11 mouse cellular contexts compared by ENCODE assay signal in the genomic region with DNA sequence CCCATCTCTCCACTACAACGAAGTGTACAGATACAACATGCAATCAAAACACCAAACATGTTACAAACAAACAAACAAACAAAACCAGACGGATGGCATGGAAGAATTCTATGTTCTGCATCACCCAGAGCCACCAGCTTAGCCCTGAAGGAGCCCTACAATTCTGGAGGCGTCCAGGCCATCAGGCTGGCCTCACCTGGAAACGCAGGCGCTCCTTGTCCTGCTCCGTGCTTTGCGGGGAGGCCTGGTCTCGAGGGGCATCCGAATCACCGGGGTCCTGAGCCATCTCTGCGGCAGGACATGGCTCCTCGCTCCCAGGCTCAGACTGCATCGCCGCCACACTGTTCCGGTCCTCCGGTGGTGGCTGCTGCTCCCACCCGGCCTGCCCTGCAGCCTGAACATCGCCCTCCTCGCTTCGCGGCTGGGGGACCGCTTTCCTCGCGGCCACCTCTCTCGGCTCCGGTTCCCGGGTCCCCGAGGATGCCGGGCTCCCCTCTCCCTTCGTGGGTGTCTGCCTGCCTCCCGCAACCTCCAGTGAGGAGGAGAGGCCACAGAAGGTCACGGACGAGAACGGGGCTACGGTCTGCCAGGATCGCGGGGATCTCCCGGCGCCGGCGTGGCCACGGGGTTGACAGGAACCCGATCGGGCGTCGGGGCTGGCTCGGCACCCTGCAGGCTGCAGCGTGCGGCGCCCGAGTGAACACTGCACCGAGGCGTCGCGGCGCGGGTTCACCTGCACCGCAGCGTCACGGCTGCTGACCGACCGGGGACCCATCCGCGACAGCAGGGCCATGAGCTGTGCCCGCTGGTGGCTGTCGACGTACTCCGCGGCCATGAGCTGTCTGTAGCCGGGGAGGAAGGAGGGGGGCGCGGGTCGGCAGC. TPM values are rescaled to one million over a fixed set of nuclear protein-coding genes. Genes with fewer than 3 reads are reported as not detected.
DNase-seq lines count a peak whose midpoint lies in the region; ATAC-seq and TF ChIP-seq lines count a peak whose summit lies in the region.
"Not testable (repeated sequence)": the region's sequence is repeated elsewhere in the genome, so short reads cannot be mapped to it uniquely, and the experiment has no call there.
"Had no signal": no experiment of that assay in that cellular context is flagged by ENCODE, and none has a peak within 500 bp of the region (broad histone marks: within the 10 kb centered on the region; RNA-seq: fewer than 3 reads in every experiment).

No protein-coding gene starts in this region.

- H3K4me2 ChIP-seq in hindbrain, postnatal 0 days (ENCODE audit: low read depth, low read length), result peak overlapping the region; percentile 53
- H3K4me2 ChIP-seq in limb, embryonic 12.5 days, result peak overlapping the region; percentile 74

- not testable (repeated sequence) for H3K36me3 ChIP-seq in hindbrain, postnatal 0 days (ENCODE audit: insufficient read depth, low read length); limb, embryonic 12.5 days

- H3K4me3 ChIP-seq in gastrocnemius, adult 2 months, result peak overlapping the region; percentile 61
- H3K4me3 ChIP-seq in hindbrain, postnatal 0 days (ENCODE audit: low read length), result peak overlapping the region; percentile 36
- peak overlapping the region; percentile 47 for H3K4me3 ChIP-seq in limb, embryonic 12.5 days (replicated peaks)

- peak; percentile 16 for DNase-seq in T-cell, adult 2 months (ENCODE audit: low spot score)
- peak; percentile 23 for DNase-seq in embryo, embryonic 10.5 days (ENCODE audit: low spot score)
- DNase-seq in gastrocnemius, adult 2 months, result not testable (repeated sequence)
- DNase-seq in hindbrain, postnatal 0 days (ENCODE audit: low spot score), result peak; percentile 5
- peak; percentile 3 for DNase-seq in ovary, postnatal 10 days (ENCODE audit: low spot score)
- DNase-seq in urinary bladder, adult 2 months (ENCODE audit: low spot score), result peak; percentile 21

- not testable (repeated sequence) for H3K4me1 ChIP-seq in hindbrain, postnatal 0 days (ENCODE audit: insufficient read depth, low read length); limb, embryonic 12.5 days (replicated peaks)

- not testable (repeated sequence) for H3K27ac ChIP-seq in gastrocnemius, adult 2 months; hindbrain, postnatal 0 days; limb, embryonic 12.5 days

- H3K9ac ChIP-seq in hindbrain, postnatal 0 days (replicated peaks; ENCODE audit: low read length), result peak overlapping the region; percentile 40; the same call in 1 of the 2 replicates
- H3K9ac ChIP-seq in limb, embryonic 12.5 days (replicated peaks), result peak overlapping the region; percentile 56

- ATAC-seq in hindbrain, postnatal 0 days, result peak; percentile 82
- peak; percentile 53 for ATAC-seq in limb, embryonic 12.5 days (ENCODE audit: insufficient number of reproducible peaks, insufficient read depth, low FRiP score, low TSS enrichment, low read depth)
- ATAC-seq in megakaryocyte-erythroid progenitor cell, adult 5-6 weeks (replicated peaks; ENCODE audit: low FRiP score, low TSS enrichment, poor library complexity, severe bottlenecking), result peak; percentile 41; the same call in 1 of the 2 replicates

- H3K9me3 ChIP-seq in hindbrain, postnatal 0 days (ENCODE audit: low read length); limb, embryonic 12.5 days: not testable (repeated sequence)

- not testable (repeated sequence) for TF ChIP-seq CTCF in gastrocnemius, adult 2 months (IDR thresholded peaks at IDR 0.05); hindbrain, postnatal 0 days (IDR thresholded peaks at IDR 0.05; ENCODE audit: low read depth)

- H3K27me3 ChIP-seq in hindbrain, postnatal 0 days (ENCODE audit: insufficient read depth, low read length), result not testable (repeated sequence)
- H3K27me3 ChIP-seq in limb, embryonic 12.5 days, result peaks cover 30% of the 10 kb centered on the region

- intact Hi-C loops in gastrocnemius, adult 2 months (cut with DNase I), result loop anchor here (5.0 kb wide), 1 partner anchor 427 kb away; a partner anchor contains a TSS

- 5% methylated on average over 54 of the region's 73 CpGs for WGBS in hindbrain, postnatal 0 days
- WGBS in limb, embryonic 12.5 days, result 4% methylated on average over 69 of the region's 73 CpGs

RNA-seq across cellular contexts. Expression of a gene that starts 0.7 kb away (rescaled TPM):
- not detected for total RNA-seq in gastrocnemius, adult 2 months (2021)
- total RNA-seq in hindbrain, postnatal 0 days (2014; rRNA removed), result 5.2 and 5.4 TPM in 2 replicates
- 7.3 and 8.0 TPM in 2 replicates for polyA plus RNA-seq in hindbrain, postnatal 0 days (2015; fragmentation: Nextera tagmentation; extraction: Ambion mirVana)
- polyA plus RNA-seq in limb, embryonic 12.5 days (2016; fragmentation: Nextera tagmentation; extraction: Ambion mirVana), result 0.83 and 1.8 TPM in 2 replicates
- total RNA-seq in megakaryocyte-erythroid progenitor cell, adult 5-6 weeks (2014; fragmentation: Nextera tagmentation), result not detected in 2 replicates
- total RNA-seq in megakaryocyte-erythroid progenitor cell, adult 5-6 weeks (2017), result not detected in 2 replicates
- not detected in 2 replicates for polyA plus RNA-seq in urinary bladder, adult 2 months (2012; rRNA removed)
- total RNA-seq: heart, postnatal 10 days; MEL had no signal
- polyA plus RNA-seq: macrophage had no signal

RNA-seq across cellular contexts. Expression of a gene that starts 7.0 kb away (rescaled TPM):
- total RNA-seq in gastrocnemius, adult 2 months (2021), result not detected
- 3.5 and 5.0 TPM in 2 replicates for total RNA-seq in hindbrain, postnatal 0 days (2014; rRNA removed)
- polyA plus RNA-seq in hindbrain, postnatal 0 days (2015; fragmentation: Nextera tagmentation; extraction: Ambion mirVana), result 4.6 and 5.7 TPM in 2 replicates
- polyA plus RNA-seq in limb, embryonic 12.5 days (2016; fragmentation: Nextera tagmentation; extraction: Ambion mirVana), result 0.40 and 0.74 TPM in 2 replicates
- not detected in 2 replicates for total RNA-seq in megakaryocyte-erythroid progenitor cell, adult 5-6 weeks (2014; fragmentation: Nextera tagmentation)
- total RNA-seq in megakaryocyte-erythroid progenitor cell, adult 5-6 weeks (2017), result not detected in 2 replicates
- polyA plus RNA-seq in urinary bladder, adult 2 months (2012; rRNA removed), result 0.52 and 1.0 TPM in 2 replicates
- total RNA-seq: heart, postnatal 10 days; MEL had no signal
- polyA plus RNA-seq: macrophage had no signal

RNA-seq across cellular contexts. Expression of a gene that starts 20.8 kb away (rescaled TPM):
- total RNA-seq in gastrocnemius, adult 2 months (2021), result 1 to 10 TPM; 4.7 to 5.2 TPM
- 15.9 and 24.3 TPM in 2 replicates for total RNA-seq in hindbrain, postnatal 0 days (2014; rRNA removed)
- 8.7 TPM in 2 replicates for polyA plus RNA-seq in hindbrain, postnatal 0 days (2015; fragmentation: Nextera tagmentation; extraction: Ambion mirVana)
- polyA plus RNA-seq in limb, embryonic 12.5 days (2016; fragmentation: Nextera tagmentation; extraction: Ambion mirVana), result 28.4 and 29.0 TPM in 2 replicates
- 18.6 and 18.9 TPM in 2 replicates for total RNA-seq in megakaryocyte-erythroid progenitor cell, adult 5-6 weeks (2014; fragmentation: Nextera tagmentation)
- total RNA-seq in megakaryocyte-erythroid progenitor cell, adult 5-6 weeks (2017), result 9.7 and 13.8 TPM in 2 replicates
- 9.6 and 12.9 TPM in 2 replicates for polyA plus RNA-seq in urinary bladder, adult 2 months (2012; rRNA removed)
